Comparison of ENCODE assay signal across 24 mouse cellular contexts in the genomic region with DNA sequence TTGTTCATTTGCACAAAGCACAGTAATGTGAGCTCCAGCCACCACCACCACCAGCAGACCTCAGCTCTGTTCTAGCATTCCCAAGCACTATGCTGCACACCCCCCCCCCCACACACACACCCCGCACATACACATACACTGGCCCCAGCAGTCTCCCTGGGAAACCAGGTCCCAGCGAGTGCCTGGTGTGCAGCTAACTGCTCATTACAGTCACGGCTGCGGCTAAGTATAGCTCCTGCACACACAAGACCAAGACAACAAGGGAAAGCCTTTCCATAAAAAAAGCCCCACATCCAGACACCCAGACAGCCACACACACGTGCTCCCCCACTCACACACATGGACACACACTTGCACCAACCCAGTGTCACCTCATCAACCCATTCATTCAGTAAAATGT. TPM values are rescaled to one million over a fixed set of nuclear protein-coding genes. Genes with fewer than 3 reads are reported as not detected.
A peak's percentile ranks its signal among the peaks of the same experiment; 100 is the strongest.
DNase-seq lines count a peak whose midpoint lies in the region; ATAC-seq and TF ChIP-seq lines count a peak whose summit lies in the region.
"Had no signal": no experiment of that assay in that cellular context is flagged by ENCODE, and none has a peak within 500 bp of the region (broad histone marks: within the 10 kb centered on the region; RNA-seq: fewer than 3 reads in every experiment).

No protein-coding gene starts in this region.

- no peaks in the 10 kb centered on the region for H3K27me3 ChIP-seq in embryonic facial prominence, embryonic 14.5 days (replicated peaks; ENCODE audit: control insufficient read depth, insufficient read depth, low read length)
- H3K27me3 ChIP-seq in embryonic facial prominence, embryonic 10.5 days (replicated peaks; ENCODE audit: low read depth, poor library complexity, severe bottlenecking): no peaks in the 10 kb centered on the region
- no peaks in the 10 kb centered on the region for H3K27me3 ChIP-seq in midbrain, embryonic 10.5 days (ENCODE audit: low read depth, poor library complexity, severe bottlenecking)
- H3K27me3 ChIP-seq: forebrain, embryonic 13.5 days; heart, embryonic 15.5 days had no signal

- H3K4me3 ChIP-seq in embryonic facial prominence, embryonic 14.5 days (ENCODE audit: low read depth, low read length): no peak overlapping the region
- no peak overlapping the region for H3K4me3 ChIP-seq in embryonic facial prominence, embryonic 10.5 days
- no peak overlapping the region; the same call in 1 of the 2 replicates for H3K4me3 ChIP-seq in gastrocnemius, adult 2 months
- no peak overlapping the region for H3K4me3 ChIP-seq in cortical plate, adult 2 months (ENCODE audit: insufficient read depth, low read length)
- no peak overlapping the region for H3K4me3 ChIP-seq in midbrain, embryonic 10.5 days
- H3K4me3 ChIP-seq: embryonic facial prominence, embryonic 12.5 days; forebrain, embryonic 13.5 days; heart, adult 2 months; heart, embryonic 15.5 days; hindbrain, embryonic 13.5 days had no signal

- TF ChIP-seq CTCF in gastrocnemius, adult 2 months (IDR thresholded peaks at IDR 0.05): no peak
- no peak for TF ChIP-seq CTCF in cortical plate, adult 2 months (IDR thresholded peaks at IDR 0.05; ENCODE audit: extremely low read depth, insufficient read depth, low read length)

- no peaks in the 10 kb centered on the region for H3K36me3 ChIP-seq in embryonic facial prominence, embryonic 14.5 days (ENCODE audit: control insufficient read depth, insufficient read depth, low read length)
- H3K36me3 ChIP-seq in embryonic facial prominence, embryonic 10.5 days (replicated peaks): no peaks in the 10 kb centered on the region
- no peaks in the 10 kb centered on the region for H3K36me3 ChIP-seq in midbrain, embryonic 10.5 days
- H3K36me3 ChIP-seq: embryonic facial prominence, embryonic 12.5 days; heart, embryonic 15.5 days; hindbrain, embryonic 13.5 days had no signal

- peak; percentile 37; the same call in 1 of the 2 replicates for ATAC-seq in embryonic facial prominence, embryonic 14.5 days (ENCODE audit: low read depth)
- ATAC-seq: forebrain, embryonic 13.5 days; hindbrain, postnatal 0 days had no signal

- H3K4me2 ChIP-seq in embryonic facial prominence, embryonic 14.5 days (ENCODE audit: low read depth, low read length): no peak overlapping the region
- H3K4me2 ChIP-seq: embryonic facial prominence, embryonic 12.5 days; forebrain, embryonic 13.5 days; heart, embryonic 11.5 days; heart, embryonic 15.5 days; hindbrain, embryonic 13.5 days had no signal

- intact Hi-C loops in gastrocnemius, adult 2 months (cut with DNase I): no loop called here
- intact Hi-C loops in left cerebral cortex, postnatal 14 days (cut with DNase I): no loop called here
- intact Hi-C loops in left cerebral cortex, postnatal 10 days (cut with DNase I): no loop called here

- no peak for TF ChIP-seq POLR2A in cortical plate, adult 2 months (IDR thresholded peaks at IDR 0.05; ENCODE audit: extremely low read depth, insufficient read depth, low read length)

- DNase-seq in embryonic facial prominence, embryonic 14.5 days (ENCODE audit: low spot score): peak; percentile 11
- DNase-seq in embryonic facial prominence, embryonic 10.5 days (ENCODE audit: low spot score): no peak
- DNase-seq in gastrocnemius, adult 2 months: no peak
- DNase-seq in gastrocnemius, postnatal 10 days: no peak
- peak; percentile 50 to 73 for DNase-seq in left cerebral cortex, postnatal 14 days (ENCODE audit: low spot score in 2 of 2)
- DNase-seq in left cerebral cortex, postnatal 10 days (ENCODE audit: extremely low spot score in 1 of 2, low spot score in 2 of 2): no peak
- no peak for DNase-seq in midbrain, embryonic 10.5 days (ENCODE audit: low spot score)
- DNase-seq: adrenal gland, postnatal 10 days; cerebellum, adult 11-12 months; cerebellum, adult 9-11 months; cerebellum, postnatal 36 days; embryo, embryonic 11 days; heart, adult 2 months; heart, postnatal 14 days had no signal

- no peaks in the 10 kb centered on the region for H3K9me3 ChIP-seq in embryonic facial prominence, embryonic 14.5 days (ENCODE audit: control insufficient read depth, low read length)
- no peaks in the 10 kb centered on the region for H3K9me3 ChIP-seq in embryonic facial prominence, embryonic 10.5 days
- no peaks in the 10 kb centered on the region for H3K9me3 ChIP-seq in midbrain, embryonic 10.5 days (replicated peaks)
- H3K9me3 ChIP-seq: embryonic facial prominence, embryonic 12.5 days; forebrain, embryonic 13.5 days; heart, embryonic 15.5 days; hindbrain, embryonic 13.5 days had no signal

- H3K27ac ChIP-seq in embryonic facial prominence, embryonic 14.5 days (replicated peaks; ENCODE audit: low read depth, low read length): no peak overlapping the region
- H3K27ac ChIP-seq in embryonic facial prominence, embryonic 10.5 days (replicated peaks): no peak overlapping the region
- H3K27ac ChIP-seq in gastrocnemius, adult 2 months: peak overlapping the region; percentile 96
- H3K27ac ChIP-seq in cortical plate, adult 2 months (ENCODE audit: insufficient read depth, low read length): 0 out of 2 replicates have a peak overlapping the region, but pooled peaks have one; percentile 47
- H3K27ac ChIP-seq in midbrain, embryonic 10.5 days (replicated peaks): no peak overlapping the region
- H3K27ac ChIP-seq: embryonic facial prominence, embryonic 12.5 days; forebrain, embryonic 13.5 days; heart, adult 2 months; heart, embryonic 15.5 days; hindbrain, embryonic 13.5 days; hindbrain, postnatal 0 days had no signal

- 74% methylated on average over 5 of the region's 5 CpGs for WGBS in embryonic facial prominence, embryonic 14.5 days
- 83% methylated on average over 5 of the region's 5 CpGs for WGBS in embryonic facial prominence, embryonic 10.5 days
- WGBS in midbrain, embryonic 10.5 days: 86% methylated on average over 5 of the region's 5 CpGs

- no peaks in the 10 kb centered on the region for H3K4me1 ChIP-seq in embryonic facial prominence, embryonic 14.5 days (ENCODE audit: control insufficient read depth, insufficient read depth, low read length)
- H3K4me1 ChIP-seq in embryonic facial prominence, embryonic 10.5 days: 0 out of 2 replicates have a peak, but pooled peaks cover 6% of the 10 kb centered on the region
- H3K4me1 ChIP-seq in cortical plate, adult 2 months (ENCODE audit: control insufficient read depth, insufficient read depth, low read length): peaks cover 23% of the 10 kb centered on the region
- H3K4me1 ChIP-seq in midbrain, embryonic 10.5 days: peaks cover 3% of the 10 kb centered on the region
- H3K4me1 ChIP-seq: embryonic facial prominence, embryonic 12.5 days; forebrain, embryonic 13.5 days; heart, embryonic 15.5 days had no signal

- no peak overlapping the region for H3K9ac ChIP-seq in embryonic facial prominence, embryonic 14.5 days (ENCODE audit: low read depth, low read length)
- H3K9ac ChIP-seq: embryonic facial prominence, embryonic 12.5 days; forebrain, embryonic 13.5 days; heart, embryonic 15.5 days; hindbrain, embryonic 13.5 days had no signal

RNA-seq across cellular contexts. Expression of gene Kcnc1, which starts 16.5 kb away (rescaled TPM):
- 0.69 and 1.1 TPM in 2 replicates for polyA plus RNA-seq in embryonic facial prominence, embryonic 14.5 days (2014; fragmentation: Nextera tagmentation; extraction: Ambion mirVana)
- polyA plus RNA-seq in embryonic facial prominence, embryonic 10.5 days (2016; fragmentation: Nextera tagmentation; extraction: Ambion mirVana): 0.58 and 0.69 TPM in 2 replicates
- total RNA-seq in gastrocnemius, adult 2 months (2021): 10 to 100 TPM; 38.9 to 66.6 TPM
- 10 to 100 TPM; 19.7 to 21.1 TPM for total RNA-seq in gastrocnemius, postnatal 10 days (2021)
- total RNA-seq in left cerebral cortex, postnatal 14 days (2021): 10 to 100 TPM; 85.9 to 88.0 TPM
- total RNA-seq in left cerebral cortex, postnatal 10 days (2021): 10 to 100 TPM; 52.9 to 53.4 TPM
- polyA plus RNA-seq in cortical plate, adult 2 months (2012; rRNA removed): 80.3 and 85.7 TPM in 2 replicates
- polyA plus RNA-seq in midbrain, embryonic 10.5 days (2016; fragmentation: Nextera tagmentation; extraction: Ambion mirVana): 0.37 and 1.3 TPM in 2 replicates
- total RNA-seq: MEL had no signal
- polyA plus RNA-seq: heart, embryonic 15.5 days had no signal

RNA-seq across cellular contexts. Expression of gene Myod1, which starts 36.5 kb away (rescaled TPM):
- polyA plus RNA-seq in embryonic facial prominence, embryonic 14.5 days (2014; fragmentation: Nextera tagmentation; extraction: Ambion mirVana): 46.5 and 50.7 TPM in 2 replicates
- polyA plus RNA-seq in embryonic facial prominence, embryonic 10.5 days (2016; fragmentation: Nextera tagmentation; extraction: Ambion mirVana): 0.62 and 2.0 TPM in 2 replicates
- 10 to 100 TPM; 17.3 to 21.3 TPM for total RNA-seq in gastrocnemius, adult 2 months (2021)
- total RNA-seq in gastrocnemius, postnatal 10 days (2021): 10 to 100 TPM; 36.8 to 45.3 TPM
- total RNA-seq in left cerebral cortex, postnatal 14 days (2021): not detected
- not detected for total RNA-seq in left cerebral cortex, postnatal 10 days (2021)
- 0.10 and 0.25 TPM in 2 replicates for polyA plus RNA-seq in cortical plate, adult 2 months (2012; rRNA removed)
- not detected in 2 replicates for polyA plus RNA-seq in midbrain, embryonic 10.5 days (2016; fragmentation: Nextera tagmentation; extraction: Ambion mirVana)
- total RNA-seq: heart, adult 2 months; heart, postnatal 14 days; hematopoietic stem cell, adult 5-6 weeks; MEL had no signal
- polyA plus RNA-seq: forebrain, embryonic 13.5 days; heart, adult 2 months; intestine, embryonic 14.5 days had no signal

Comparison
In these comparisons a context has a peak if more than half of its experiments do, and no peak if none do; other contexts are left out.
1. DNase-seq: peak in embryonic facial prominence, embryonic 14.5 days (single experiment) and left cerebral cortex, postnatal 14 days (2 of 2); none in embryonic facial prominence, embryonic 10.5 days (single experiment), gastrocnemius, adult 2 months (single experiment), gastrocnemius, postnatal 10 days (single experiment), left cerebral cortex, postnatal 10 days (0 of 2) and midbrain, embryonic 10.5 days (single experiment).
2. H3K27ac ChIP-seq: peak in gastrocnemius, adult 2 months (single experiment) and cortical plate, adult 2 months (single experiment); none in embryonic facial prominence, embryonic 14.5 days (single experiment), embryonic facial prominence, embryonic 10.5 days (single experiment) and midbrain, embryonic 10.5 days (single experiment).
3. RNA of gene Myod1, which starts 36.5 kb away (total RNA-seq): 36.8 to 45.3 TPM in gastrocnemius, postnatal 10 days and 17.3 to 21.3 TPM in gastrocnemius, adult 2 months; not detected in left cerebral cortex, postnatal 14 days and not detected in left cerebral cortex, postnatal 10 days; every median in the first group is over 10 times any median in the second.